Mouse (Mus musculus): ENCODE results near the gene Ccdc191. TPM values are rescaled to one million over a fixed set of nuclear protein-coding genes. Genes with fewer than 3 reads are reported as not detected.
A peak's percentile ranks its signal among the peaks of the same experiment; 100 is the strongest.

Ccdc191 gene
- 25.3 and 35.5 TPM in 2 replicates for total RNA-seq (2017)

GRCm38 (mm10) chr16:43889208-43890004, at the start of gene Ccdc191:
Ccdc191 (plus strand) TSS chr16:43889800.
- ATAC-seq (replicated peaks in 1 of 2; ENCODE audit: insufficient read depth in 1 of 2, low FRiP score in 2 of 2, low TSS enrichment in 1 of 2, low read depth in 1 of 2, poor library complexity in 2 of 2, severe bottlenecking in 2 of 2) = peak; percentile 99

- no peak for ATAC-seq (replicated peaks in 1 of 2; ENCODE audit: insufficient read depth in 1 of 2, low FRiP score in 2 of 2, low TSS enrichment in 1 of 2, low read depth in 1 of 2, poor library complexity in 2 of 2, severe bottlenecking in 2 of 2)
Observed at GRCm38 (mm10) chr16:43841236-43841635, 48.4 kb upstream of the Ccdc191 start.

- ATAC-seq (replicated peaks in 1 of 2; ENCODE audit: insufficient read depth in 1 of 2, low FRiP score in 2 of 2, low TSS enrichment in 1 of 2, low read depth in 1 of 2, poor library complexity in 2 of 2, severe bottlenecking in 2 of 2) = no peak
Observed at GRCm38 (mm10) chr16:43849839-43850238, 39.8 kb upstream of the Ccdc191 start.

- ATAC-seq (replicated peaks in 1 of 2; ENCODE audit: insufficient read depth in 1 of 2, low FRiP score in 2 of 2, low TSS enrichment in 1 of 2, low read depth in 1 of 2, poor library complexity in 2 of 2, severe bottlenecking in 2 of 2) = no peak
Observed at GRCm38 (mm10) chr16:43858941-43859476, 30.6 kb upstream of the Ccdc191 start.

GRCm38 (mm10) chr16:43860624-43861023, 29.0 kb upstream of the Ccdc191 start:
- peak; percentile 36 to 65; a peak in 3 of 4 replicates for ATAC-seq (replicated peaks in 1 of 2; ENCODE audit: insufficient read depth in 1 of 2, low FRiP score in 2 of 2, low TSS enrichment in 1 of 2, low read depth in 1 of 2, poor library complexity in 2 of 2, severe bottlenecking in 2 of 2)

GRCm38 (mm10) chr16:43869805-43870204, 19.8 kb upstream of the Ccdc191 start:
- no peak for ATAC-seq (replicated peaks in 1 of 2; ENCODE audit: insufficient read depth in 1 of 2, low FRiP score in 2 of 2, low TSS enrichment in 1 of 2, low read depth in 1 of 2, poor library complexity in 2 of 2, severe bottlenecking in 2 of 2)

GRCm38 (mm10) chr16:43871419-43871818, 18.2 kb upstream of the Ccdc191 start:
- ATAC-seq (replicated peaks in 1 of 2; ENCODE audit: insufficient read depth in 1 of 2, low FRiP score in 2 of 2, low TSS enrichment in 1 of 2, low read depth in 1 of 2, poor library complexity in 2 of 2, severe bottlenecking in 2 of 2) = no peak

GRCm38 (mm10) chr16:43879769-43880168, 9.8 kb upstream of the Ccdc191 start:
- no peak for ATAC-seq (replicated peaks in 1 of 2; ENCODE audit: insufficient read depth in 1 of 2, low FRiP score in 2 of 2, low TSS enrichment in 1 of 2, low read depth in 1 of 2, poor library complexity in 2 of 2, severe bottlenecking in 2 of 2)

GRCm38 (mm10) chr16:43881636-43882035, 8.0 kb upstream of the Ccdc191 start:
- ATAC-seq (replicated peaks in 1 of 2; ENCODE audit: insufficient read depth in 1 of 2, low FRiP score in 2 of 2, low TSS enrichment in 1 of 2, low read depth in 1 of 2, poor library complexity in 2 of 2, severe bottlenecking in 2 of 2) = no peak

GRCm38 (mm10) chr16:43882329-43882728, 7.3 kb upstream of the Ccdc191 start:
- no peak for ATAC-seq (replicated peaks in 1 of 2; ENCODE audit: insufficient read depth in 1 of 2, low FRiP score in 2 of 2, low TSS enrichment in 1 of 2, low read depth in 1 of 2, poor library complexity in 2 of 2, severe bottlenecking in 2 of 2)

GRCm38 (mm10) chr16:43890005-43890336, 371 bp downstream of the Ccdc191 start:
- peak; percentile 83 to 85 for ATAC-seq (replicated peaks in 1 of 2; ENCODE audit: insufficient read depth in 1 of 2, low FRiP score in 2 of 2, low TSS enrichment in 1 of 2, low read depth in 1 of 2, poor library complexity in 2 of 2, severe bottlenecking in 2 of 2)

GRCm38 (mm10) chr16:43890747-43891336, 1.2 kb downstream of the Ccdc191 start:
- no peak for ATAC-seq (replicated peaks in 1 of 2; ENCODE audit: insufficient read depth in 1 of 2, low FRiP score in 2 of 2, low TSS enrichment in 1 of 2, low read depth in 1 of 2, poor library complexity in 2 of 2, severe bottlenecking in 2 of 2)

GRCm38 (mm10) chr16:43894501-43894900, 4.9 kb downstream of the Ccdc191 start:
- ATAC-seq (replicated peaks in 1 of 2; ENCODE audit: insufficient read depth in 1 of 2, low FRiP score in 2 of 2, low TSS enrichment in 1 of 2, low read depth in 1 of 2, poor library complexity in 2 of 2, severe bottlenecking in 2 of 2) = no peak

- no peak for ATAC-seq (replicated peaks in 1 of 2; ENCODE audit: insufficient read depth in 1 of 2, low FRiP score in 2 of 2, low TSS enrichment in 1 of 2, low read depth in 1 of 2, poor library complexity in 2 of 2, severe bottlenecking in 2 of 2)
Observed at GRCm38 (mm10) chr16:43900138-43900537, 10.5 kb downstream of the Ccdc191 start.

- no peak for ATAC-seq (replicated peaks in 1 of 2; ENCODE audit: insufficient read depth in 1 of 2, low FRiP score in 2 of 2, low TSS enrichment in 1 of 2, low read depth in 1 of 2, poor library complexity in 2 of 2, severe bottlenecking in 2 of 2)
Observed at GRCm38 (mm10) chr16:43900571-43900970, 11.0 kb downstream of the Ccdc191 start.

- no peak for ATAC-seq (replicated peaks in 1 of 2; ENCODE audit: insufficient read depth in 1 of 2, low FRiP score in 2 of 2, low TSS enrichment in 1 of 2, low read depth in 1 of 2, poor library complexity in 2 of 2, severe bottlenecking in 2 of 2)
Observed at GRCm38 (mm10) chr16:43908881-43909280, 19.3 kb downstream of the Ccdc191 start.

GRCm38 (mm10) chr16:43918867-43919266, 29.3 kb downstream of the Ccdc191 start:
- ATAC-seq (replicated peaks in 1 of 2; ENCODE audit: insufficient read depth in 1 of 2, low FRiP score in 2 of 2, low TSS enrichment in 1 of 2, low read depth in 1 of 2, poor library complexity in 2 of 2, severe bottlenecking in 2 of 2) = no peak

GRCm38 (mm10) chr16:43922024-43922423, 32.4 kb downstream of the Ccdc191 start:
- ATAC-seq (replicated peaks in 1 of 2; ENCODE audit: insufficient read depth in 1 of 2, low FRiP score in 2 of 2, low TSS enrichment in 1 of 2, low read depth in 1 of 2, poor library complexity in 2 of 2, severe bottlenecking in 2 of 2) = no peak

GRCm38 (mm10) chr16:43922630-43923029, 33.0 kb downstream of the Ccdc191 start:
- ATAC-seq (replicated peaks in 1 of 2; ENCODE audit: insufficient read depth in 1 of 2, low FRiP score in 2 of 2, low TSS enrichment in 1 of 2, low read depth in 1 of 2, poor library complexity in 2 of 2, severe bottlenecking in 2 of 2) = no peak

All from hematopoietic stem cell, adult 5-6 weeks (primary cell).